Mouse (Mus musculus) macrophage (primary cell): ENCODE data around the gene Fiz1. TPM values are rescaled to one million over a fixed set of nuclear protein-coding genes. Genes with fewer than 3 reads are reported as not detected.

ENCODE experiments used
- H3K27ac ChIP-seq: fragments of 350-480 bp; formaldehyde crosslinking; 2 replicates; pipeline ENCODE4 v1.9.0; 2021
- H3K36me3 ChIP-seq: fragments of 350-480 bp; formaldehyde crosslinking; 2 replicates; pipeline ENCODE4 v1.9.0; 2021; ENCODE audit errors: inconsistent target
- H3K4me3 ChIP-seq: fragments of 350-480 bp; formaldehyde crosslinking; 2 replicates; pipeline ENCODE4 v1.9.0; 2021; ENCODE audit errors: inconsistent target
- H3K79me2 ChIP-seq: fragments of 350-480 bp; formaldehyde crosslinking; 2 replicates; pipeline ENCODE4 v1.9.0; 2021; ENCODE audit errors: inconsistent target
- WGBS: methylation state at CpG from one replicate; pipeline ENCODE4 v1.1.7; 2026; ENCODE audit warnings: inconsistent platforms; ENCODE audit not compliant: missing documents; 5-methylcytosine and 5-hydroxymethylcytosine counted together
- polyA plus RNA-seq: library from polyadenylated mRNA; stranded (reverse); fragments of 250-400 nt; gene quantifications from 3 replicates; pipeline ENCODE4 v1.2.4, GENCODE M21; 2018; ENCODE audit warnings: inconsistent platforms

The Fiz1 gene
- polyA plus RNA-seq, 1 experiment from 2014 or later = 18.2 TPM

- Histone ChIP-seq H3K4me3 (peak overlapping the region; percentile 53; the same call in 1 of the 2 replicates), H3K27ac (no peak overlapping the region), H3K36me3 (no peaks in the 10 kb centered on the region), H3K79me2 (no peaks in the 10 kb centered on the region)
- 12% methylated on average over 12 of the region's 12 CpGs for WGBS
Observed at GRCm38 (mm10) chr7:5052438-5052837, 37.9 kb upstream of the Fiz1 start.

GRCm38 (mm10) chr7:5051193-5052192 lies 37.0 kb upstream of the Fiz1 start, which contains the start of gene Zfp580:
Gene Zfp580 (plus strand): TSS chr7:5051538.
- peak within 1 kb of the TSS; percentile 53 for H3K4me3 ChIP-seq
- H3K36me3 ChIP-seq = no peaks in the 10 kb centered on the region
- WGBS = 3% methylated on average over 64 of the region's 65 CpGs
- no peak within 1 kb of the TSS for H3K27ac ChIP-seq
- H3K79me2 ChIP-seq = no peaks in the 10 kb centered on the region

- WGBS = 13% methylated on average over 2 of the region's 2 CpGs
- Histone ChIP-seq H3K4me3 (no peak overlapping the region), H3K79me2 (no peaks in the 10 kb centered on the region), H3K36me3 (no peaks in the 10 kb centered on the region), H3K27ac (no peak overlapping the region)
Observed at GRCm38 (mm10) chr7:5047313-5047712, 32.8 kb upstream of the Fiz1 start.

- Histone ChIP-seq H3K79me2 (no peaks in the 10 kb centered on the region), H3K27ac (no peak overlapping the region), H3K36me3 (no peaks in the 10 kb centered on the region), H3K4me3 (no peak overlapping the region)
- WGBS = 87% methylated on average over 2 of the region's 2 CpGs
Observed at GRCm38 (mm10) chr7:5046112-5046511, 31.6 kb upstream of the Fiz1 start.

GRCm38 (mm10) chr7:5044981-5045380 lies 30.5 kb upstream of the Fiz1 start:
- Histone ChIP-seq H3K27ac (no peak overlapping the region), H3K4me3 (no peak overlapping the region), H3K79me2 (no peaks in the 10 kb centered on the region), H3K36me3 (no peaks in the 10 kb centered on the region)
- 73% methylated on average over 2 of the region's 2 CpGs for WGBS

- 34% methylated on average over 5 of the region's 5 CpGs for WGBS
- H3K79me2 ChIP-seq = no peaks in the 10 kb centered on the region
- peak overlapping the region; percentile 67 for H3K4me3 ChIP-seq
- H3K36me3 ChIP-seq = no peaks in the 10 kb centered on the region
- H3K27ac ChIP-seq = peak overlapping the region; percentile 61
Observed at GRCm38 (mm10) chr7:5038940-5039339, 24.4 kb upstream of the Fiz1 start.

GRCm38 (mm10) chr7:5038109-5038732 lies 23.7 kb upstream of the Fiz1 start, which contains the start of gene Zfp784:
Gene Zfp784 (minus strand): TSS chr7:5038446.
- Histone ChIP-seq H3K4me3 (peak within 1 kb of the TSS; percentile 67), H3K27ac (peak within 1 kb of the TSS; percentile 61), H3K79me2 (no peaks in the 10 kb centered on the region), H3K36me3 (0 out of 2 replicates have a peak, but pooled peaks cover under 1% of the 10 kb centered on the region)
- WGBS = under 1% methylated on average over 48 of the region's 48 CpGs

- H3K36me3 ChIP-seq = peaks cover 8% of the 10 kb centered on the region
- H3K79me2 ChIP-seq = no peaks in the 10 kb centered on the region
- WGBS = 88% methylated on average over 8 of the region's 8 CpGs
- H3K27ac ChIP-seq = no peak overlapping the region
- peak overlapping the region; percentile 67 for H3K4me3 ChIP-seq
Observed at GRCm38 (mm10) chr7:5037467-5037866, 23.0 kb upstream of the Fiz1 start.

- Histone ChIP-seq H3K79me2 (no peaks in the 10 kb centered on the region), H3K4me3 (no peak overlapping the region), H3K36me3 (peaks cover 13% of the 10 kb centered on the region), H3K27ac (no peak overlapping the region)
- WGBS = 98% methylated on average over 5 of the region's 7 CpGs
Observed at GRCm38 (mm10) chr7:5037026-5037425, 22.5 kb upstream of the Fiz1 start.

- H3K79me2 ChIP-seq = no peaks in the 10 kb centered on the region
- no peak overlapping the region for H3K4me3 ChIP-seq
- H3K27ac ChIP-seq = no peak overlapping the region
- peaks cover 15% of the 10 kb centered on the region for H3K36me3 ChIP-seq
- 98% methylated on average over 9 of the region's 9 CpGs for WGBS
Observed at GRCm38 (mm10) chr7:5036136-5036535, 21.6 kb upstream of the Fiz1 start.

- H3K36me3 ChIP-seq = peaks cover 15% of the 10 kb centered on the region
- no peak overlapping the region for H3K4me3 ChIP-seq
- H3K79me2 ChIP-seq = no peaks in the 10 kb centered on the region
- WGBS = 98% methylated on average over 17 of the region's 17 CpGs
- H3K27ac ChIP-seq = no peak overlapping the region
Observed at GRCm38 (mm10) chr7:5035628-5036027, 21.1 kb upstream of the Fiz1 start.

- Histone ChIP-seq H3K79me2 (peaks cover 11% of the 10 kb centered on the region; the same call in 1 of the 2 replicates), H3K36me3 (peaks cover 27% of the 10 kb centered on the region)
- 94% methylated on average over 3 of the region's 3 CpGs for WGBS
Observed at GRCm38 (mm10) chr7:5033818-5034217, 19.3 kb upstream of the Fiz1 start, which contains the start of gene 4632433K11Rik. Gene 4632433K11Rik (plus strand): TSS chr7:5034118.

GRCm38 (mm10) chr7:5031496-5031895 lies 17.0 kb upstream of the Fiz1 start:
- H3K79me2 ChIP-seq = peaks cover 31% of the 10 kb centered on the region; the same call in 1 of the 2 replicates
- H3K4me3 ChIP-seq = no peak overlapping the region
- no peak overlapping the region for H3K27ac ChIP-seq
- peaks cover 45% of the 10 kb centered on the region for H3K36me3 ChIP-seq
- WGBS = 91% methylated on average over 8 of the region's 46 CpGs

More at GRCm38 (mm10) chr7:5033818-5034217, 19.3 kb upstream of the Fiz1 start, which contains the start of gene 4632433K11Rik:
- H3K27ac ChIP-seq = no peak within 1 kb of the TSS
- H3K4me3 ChIP-seq = no peak within 1 kb of the TSS

GRCm38 (mm10) chr7:5030554-5031275 lies 16.2 kb upstream of the Fiz1 start:
- H3K79me2 ChIP-seq = peaks cover 39% of the 10 kb centered on the region; the same call in 1 of the 2 replicates
- H3K36me3 ChIP-seq = peaks cover 52% of the 10 kb centered on the region
- WGBS = 93% methylated on average over 61 of the region's 63 CpGs
- H3K27ac ChIP-seq = no peak overlapping the region
- no peak overlapping the region for H3K4me3 ChIP-seq
